Mouse (Mus musculus) embryo, embryonic 10 days (tissue): ENCODE measurements around the gene Reln.
A peak's percentile ranks its signal among the peaks of the same experiment; 100 is the strongest.

Experiments
- DNase-seq: peaks from one replicate; pipeline ENCODE4 v3.0.0-alpha.2; 2015; ENCODE audit warnings: low spot score

The Reln gene

DNA sequence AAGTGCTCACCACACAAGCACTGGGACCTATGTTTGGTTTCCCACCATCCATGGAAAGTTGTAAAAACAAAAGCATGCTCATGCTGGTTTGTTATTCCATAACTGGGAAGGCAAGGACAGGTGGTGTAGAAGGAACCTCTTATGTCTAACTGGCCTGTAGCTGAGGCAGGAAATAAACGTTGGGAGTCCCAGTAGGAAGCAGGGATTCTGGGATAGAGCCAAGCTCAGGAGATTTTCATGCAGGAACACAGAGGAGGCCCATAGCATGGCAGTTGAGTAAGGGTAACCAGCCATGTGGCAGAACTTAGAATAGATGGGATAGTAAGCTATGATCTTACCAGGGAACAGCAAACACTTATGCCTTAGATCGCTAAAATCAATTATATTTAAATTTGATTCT lies 120.6 kb downstream of the Reln start:
- no peak for DNase-seq

DNA sequence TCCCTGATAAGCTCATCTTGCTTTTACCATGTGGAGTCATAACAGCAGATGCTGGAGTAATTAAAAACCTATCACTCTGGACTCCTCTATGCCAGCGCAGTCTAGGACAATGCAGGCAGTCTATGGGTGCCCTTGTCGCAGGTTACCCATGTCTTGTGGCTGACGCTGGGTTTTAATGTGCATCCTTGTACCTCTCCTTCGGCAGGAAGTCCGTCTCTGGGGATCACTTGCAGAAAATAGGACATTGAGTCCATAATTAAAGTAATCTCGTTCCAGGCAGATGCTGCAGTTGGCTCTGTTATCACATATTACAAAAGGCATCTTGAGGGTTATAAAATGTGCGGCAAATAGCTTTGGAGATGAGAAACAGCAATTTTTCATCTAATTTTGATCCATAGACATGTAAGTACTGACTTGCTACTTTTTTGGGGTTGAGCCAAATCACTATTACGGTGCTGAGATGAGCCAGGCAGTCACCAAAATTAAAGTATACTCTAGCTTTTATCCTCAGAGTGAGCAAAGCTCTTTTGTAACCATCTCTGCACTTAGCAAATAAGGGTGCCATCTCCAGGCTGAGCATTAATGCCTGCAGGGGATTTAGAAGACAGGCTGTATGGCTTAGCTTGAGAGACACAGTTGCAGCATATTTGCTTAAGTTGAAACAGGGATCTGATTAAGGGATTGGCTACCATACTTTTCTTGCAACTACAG lies 136.0 kb downstream of the Reln start:
- no peak for DNase-seq

DNA sequence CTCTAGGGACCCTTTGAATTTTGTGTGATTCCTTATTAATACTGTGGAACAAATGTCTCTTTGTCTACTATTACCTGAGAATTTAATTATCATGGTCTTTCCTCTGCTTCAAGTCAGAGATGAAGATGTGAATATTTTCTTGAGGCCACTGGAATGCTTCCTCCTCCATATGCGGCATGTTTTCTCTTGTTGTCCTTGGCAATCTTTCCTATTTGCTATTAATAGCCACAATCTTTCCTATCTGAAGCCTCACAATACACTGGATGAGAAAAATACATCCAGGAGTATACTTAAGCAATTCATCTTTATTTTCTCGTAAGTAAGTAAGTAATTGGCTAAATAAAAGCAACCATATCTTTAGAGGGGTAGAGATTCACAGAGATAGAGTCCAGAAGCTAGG lies 146.6 kb downstream of the Reln start:
- no peak for DNase-seq

DNA sequence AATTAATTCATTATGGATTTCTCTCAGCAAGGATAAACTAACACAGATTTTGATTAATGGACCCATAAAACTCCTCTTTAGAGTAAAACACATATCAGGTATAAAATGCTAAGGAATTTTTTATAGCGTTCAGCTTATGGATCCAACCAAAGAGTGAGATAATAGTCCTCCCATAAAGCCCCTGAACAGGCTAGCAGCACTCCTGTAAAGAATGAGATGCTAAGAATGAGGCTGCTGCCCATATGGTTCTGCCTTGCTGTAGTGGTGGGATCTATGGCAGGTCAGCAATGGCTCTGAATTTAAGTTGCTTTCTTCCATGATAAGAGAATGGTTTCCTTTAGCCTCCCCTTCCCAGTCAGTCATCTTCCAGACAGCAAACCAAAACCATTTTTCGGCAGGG lies 147.6 kb downstream of the Reln start:
- DNase-seq: no peak

DNA sequence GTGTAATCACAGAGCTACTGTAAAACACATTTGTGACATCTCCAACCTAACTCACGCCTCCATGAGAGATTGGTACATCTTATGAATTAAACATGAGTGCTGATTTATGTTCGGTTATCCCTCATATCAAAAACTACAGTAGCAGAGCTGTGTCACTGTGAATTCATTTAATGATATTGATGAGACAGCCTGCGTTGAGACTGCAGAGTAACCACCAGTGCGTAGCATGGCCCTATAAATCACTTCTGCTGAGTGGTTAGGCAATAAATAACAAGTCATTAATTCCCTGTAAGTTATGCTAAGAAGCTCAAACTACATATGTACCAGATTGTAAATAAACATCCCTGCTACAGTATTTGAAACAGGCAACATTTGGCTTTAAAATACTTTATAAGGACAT lies 148.0 kb downstream of the Reln start:
- no peak for DNase-seq

DNA sequence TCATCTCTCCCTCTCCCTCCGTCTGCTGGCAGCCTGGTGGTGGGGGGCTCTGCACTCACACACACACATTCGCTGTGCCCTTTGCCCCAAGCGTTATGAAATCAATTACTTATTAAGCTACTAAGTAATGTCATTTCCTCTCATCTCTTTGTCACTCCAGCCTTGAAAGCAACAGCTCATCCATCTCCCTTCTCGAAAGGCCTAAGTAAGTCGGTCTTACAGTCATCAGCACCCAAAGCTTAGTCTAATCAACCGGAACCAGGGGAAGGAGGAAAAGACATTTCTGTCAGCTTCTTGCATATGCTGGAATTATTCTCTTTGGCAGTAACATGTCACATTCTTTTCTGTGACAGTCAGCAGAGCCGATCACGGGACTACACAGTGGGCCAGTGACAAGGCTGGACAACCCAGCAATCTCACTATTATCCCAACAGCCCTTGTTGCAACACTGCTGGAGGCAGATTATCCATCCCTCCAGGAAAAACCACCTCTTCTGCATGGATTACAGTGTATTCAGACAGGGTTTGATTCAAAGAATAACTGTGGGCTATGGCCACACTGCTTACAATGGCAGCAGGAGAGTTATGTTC lies 149.1 kb downstream of the Reln start:
- DNase-seq: no peak

DNA sequence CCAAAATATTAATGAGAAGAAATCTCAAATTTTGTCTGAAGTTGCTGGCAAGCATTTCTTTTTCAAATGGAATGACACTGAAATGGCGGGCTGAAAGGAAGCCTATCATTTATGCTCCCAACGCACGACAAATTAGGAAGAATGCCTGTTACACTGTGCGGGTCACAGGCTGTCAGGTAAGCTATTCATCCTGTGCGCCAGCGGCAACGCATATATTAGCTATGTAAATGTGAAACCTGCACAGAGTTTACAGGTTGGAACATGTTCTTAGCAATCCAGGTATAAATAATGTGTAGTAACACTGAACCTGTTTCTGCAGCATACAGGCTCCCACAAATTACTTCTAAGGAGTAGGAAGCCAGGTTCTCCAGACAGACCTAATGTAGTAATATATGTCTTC lies 152.7 kb downstream of the Reln start:
- no peak for DNase-seq

DNA sequence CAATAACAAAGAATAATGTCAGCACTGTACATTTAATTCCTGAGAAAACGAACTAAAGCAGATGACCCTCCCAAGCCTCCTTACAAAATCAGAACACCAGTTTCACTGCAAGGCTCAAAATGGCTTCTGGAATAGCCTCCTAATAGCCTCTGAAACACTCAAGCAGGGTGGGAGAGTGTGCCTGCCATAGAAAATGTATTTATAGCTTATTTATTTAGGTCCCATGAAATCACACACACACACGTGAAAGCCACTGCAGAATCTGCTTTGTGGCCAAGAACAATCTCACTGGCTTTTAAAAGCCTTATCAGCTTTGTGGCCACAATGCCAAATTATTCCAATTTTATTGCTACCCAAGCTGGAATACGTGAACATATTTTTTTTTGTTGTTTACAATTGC lies 154.2 kb downstream of the Reln start:
- no peak for DNase-seq

DNA sequence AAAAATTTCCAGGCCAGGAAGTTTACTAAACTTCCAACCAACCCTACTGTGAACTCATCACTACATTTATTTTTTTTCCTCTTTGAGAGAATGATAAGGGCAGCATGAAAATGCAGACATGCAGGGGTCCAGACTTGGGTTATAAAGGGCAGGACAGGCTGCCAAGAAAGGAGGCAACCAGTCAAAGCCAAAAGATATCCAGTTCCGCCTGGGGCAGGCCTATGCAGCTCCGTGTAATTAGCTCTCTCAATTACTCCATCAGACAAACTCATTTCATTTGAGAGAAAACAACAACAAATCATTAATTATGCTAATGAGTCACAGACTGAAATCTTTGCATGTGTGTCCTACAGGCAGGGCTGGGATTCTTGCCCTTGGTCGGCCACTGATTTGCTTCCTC lies 156.9 kb downstream of the Reln start:
- no peak for DNase-seq

DNA sequence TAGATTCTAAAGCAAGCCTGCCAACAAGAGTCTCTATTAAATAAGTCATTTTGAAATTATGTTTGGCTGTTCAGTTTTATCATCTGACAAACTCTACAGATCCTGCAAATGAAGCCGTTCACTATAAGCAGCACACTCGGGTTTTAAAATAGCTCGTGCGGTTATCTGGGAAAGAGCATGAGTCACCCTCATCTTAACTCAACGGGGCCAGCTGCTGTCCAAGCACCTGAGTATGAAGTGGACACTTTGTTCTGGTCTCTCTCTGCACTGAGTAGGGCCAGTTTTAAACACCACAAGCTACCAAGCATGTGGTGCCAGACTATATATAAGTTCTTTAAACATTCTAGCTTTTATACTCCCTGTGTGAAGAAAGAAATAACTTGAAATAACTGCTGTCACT lies 168.0 kb downstream of the Reln start:
- no peak for DNase-seq

DNA sequence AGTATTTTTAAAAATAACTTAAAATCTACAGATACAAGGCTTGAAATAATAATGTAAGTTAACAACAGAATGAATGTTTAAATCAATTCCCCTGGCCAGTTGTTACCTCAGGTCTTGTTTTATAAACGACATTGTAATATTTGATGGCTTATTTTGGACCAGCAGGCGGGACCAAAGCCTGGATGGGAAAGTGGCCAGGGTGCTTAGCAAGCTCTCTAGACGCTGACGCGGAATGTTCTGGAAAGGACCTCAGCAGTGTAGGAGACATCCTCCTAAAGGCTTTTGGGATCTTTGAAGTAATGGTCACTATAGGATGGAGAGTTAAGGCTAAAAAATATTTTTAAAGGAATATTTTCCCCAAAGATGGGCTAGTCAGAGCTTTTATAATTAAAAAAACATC lies 173.2 kb downstream of the Reln start:
- no peak for DNase-seq

DNA sequence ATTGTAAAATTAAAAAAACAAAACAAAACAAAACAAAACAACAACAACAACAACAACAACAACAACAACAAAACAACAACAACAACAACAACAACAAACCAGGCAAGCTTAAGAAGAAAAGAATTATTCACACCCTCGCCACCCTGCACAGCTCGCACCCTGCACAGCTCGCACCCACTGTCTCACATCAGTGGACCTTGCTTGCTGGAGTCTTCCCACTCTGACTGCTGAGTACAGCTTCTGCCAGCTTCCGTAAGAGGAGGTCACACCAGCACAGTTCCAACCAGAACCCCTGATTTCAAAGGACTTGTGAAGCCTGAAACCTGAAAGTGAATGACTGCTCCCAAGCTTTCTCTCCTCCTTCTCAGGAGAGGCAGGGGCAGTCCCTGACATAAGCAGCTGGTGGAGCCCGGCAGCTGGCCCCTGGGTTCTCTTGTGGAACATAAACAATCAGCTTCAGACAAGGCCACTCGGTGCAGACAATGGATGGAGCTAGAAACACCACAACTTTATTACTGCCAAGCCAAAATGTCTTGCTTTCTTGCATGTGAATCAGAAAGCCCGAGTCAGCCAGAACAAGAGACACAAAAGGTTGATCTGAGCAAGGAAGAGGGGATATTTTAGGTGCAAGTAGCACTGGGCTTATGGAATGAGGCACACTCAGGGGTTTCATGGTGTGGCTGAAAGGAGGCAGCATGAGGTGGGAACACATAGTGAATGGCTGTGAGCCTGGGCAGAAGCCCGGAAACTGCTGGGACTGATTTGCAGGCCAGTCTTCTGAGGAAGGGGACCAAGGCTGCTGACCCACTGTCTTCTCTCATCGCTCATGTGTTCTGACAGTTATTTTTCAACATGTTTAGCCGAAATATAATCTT lies 180.2 kb downstream of the Reln start:
- peak; percentile 37 for DNase-seq

DNA sequence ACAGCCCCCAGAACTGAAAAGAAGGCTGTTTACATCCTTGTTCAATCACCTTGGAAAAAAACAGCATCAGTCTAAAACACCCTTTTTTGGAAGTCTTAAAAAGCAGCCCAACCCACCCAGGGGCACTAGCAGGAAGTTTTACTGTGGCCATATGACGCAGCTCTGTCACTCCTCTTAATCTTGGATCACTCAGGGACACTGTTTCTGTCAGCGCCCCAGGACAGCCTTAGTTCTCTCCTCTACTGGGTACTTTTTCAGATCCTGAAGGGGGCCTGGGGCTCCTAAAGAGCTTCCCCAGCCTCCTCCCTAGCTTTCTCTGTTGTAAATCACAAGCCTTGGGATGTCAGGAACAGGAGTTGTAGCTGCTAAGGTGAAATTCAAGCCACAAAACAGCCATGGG lies 183.6 kb downstream of the Reln start:
- peak; percentile 21 for DNase-seq

DNA sequence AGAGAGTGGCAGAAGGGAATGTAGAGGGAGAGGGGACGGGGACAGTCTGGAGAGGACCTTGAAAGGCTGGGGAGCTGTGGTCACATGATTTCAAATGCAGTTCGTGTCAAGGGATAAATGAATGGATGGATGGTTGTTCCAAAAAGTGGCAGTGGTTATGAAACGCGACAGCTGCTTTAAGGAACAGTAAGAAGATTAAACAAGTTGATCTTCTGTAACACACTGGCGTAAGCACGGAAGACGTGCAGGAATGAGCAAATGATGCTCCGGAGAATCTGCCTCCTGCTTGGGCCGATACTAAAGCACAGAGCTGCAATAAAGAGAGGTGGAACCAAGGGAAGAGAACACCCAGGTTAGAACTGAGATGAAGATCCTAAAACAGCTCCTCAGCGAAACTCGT lies 185.7 kb downstream of the Reln start:
- DNase-seq: no peak

DNA sequence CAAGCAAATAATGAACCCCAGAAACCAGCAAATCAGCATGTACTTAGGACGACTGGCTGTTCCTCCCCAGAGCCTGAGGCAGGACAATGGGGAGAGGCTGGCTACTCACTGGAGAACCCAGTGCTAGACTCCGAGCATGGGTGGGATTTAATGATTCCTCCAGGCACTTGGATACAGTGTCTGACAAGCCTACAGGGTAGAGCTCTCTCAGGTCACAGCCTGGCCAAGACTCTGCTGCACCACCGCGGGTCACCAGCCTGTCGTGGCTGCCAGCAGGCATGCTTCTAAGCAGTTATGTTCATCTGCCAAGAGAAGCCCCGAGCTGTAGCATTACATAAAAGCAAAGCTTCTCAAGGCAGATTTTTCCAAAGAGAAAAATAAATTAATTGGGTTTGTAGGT lies 190.9 kb downstream of the Reln start:
- DNase-seq: no peak

DNA sequence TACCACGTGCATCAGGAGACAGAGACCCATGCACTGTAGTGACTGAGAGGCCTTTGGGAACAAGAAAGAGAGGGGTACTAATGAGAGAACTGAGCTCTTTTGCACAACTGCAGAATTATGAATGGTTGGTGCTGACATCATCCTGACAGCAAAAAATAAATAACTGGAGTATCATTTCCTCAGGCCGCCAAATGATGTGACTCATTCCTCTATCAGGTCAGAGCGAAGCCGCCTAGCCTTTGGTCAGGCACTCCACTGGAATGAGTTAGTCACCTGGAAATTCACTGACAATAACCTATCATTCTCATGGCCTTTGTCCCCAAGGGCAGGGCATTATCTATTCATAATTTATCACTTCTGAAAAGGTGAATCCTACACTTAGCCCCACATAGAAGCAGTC lies 202.7 kb downstream of the Reln start:
- DNase-seq: no peak

DNA sequence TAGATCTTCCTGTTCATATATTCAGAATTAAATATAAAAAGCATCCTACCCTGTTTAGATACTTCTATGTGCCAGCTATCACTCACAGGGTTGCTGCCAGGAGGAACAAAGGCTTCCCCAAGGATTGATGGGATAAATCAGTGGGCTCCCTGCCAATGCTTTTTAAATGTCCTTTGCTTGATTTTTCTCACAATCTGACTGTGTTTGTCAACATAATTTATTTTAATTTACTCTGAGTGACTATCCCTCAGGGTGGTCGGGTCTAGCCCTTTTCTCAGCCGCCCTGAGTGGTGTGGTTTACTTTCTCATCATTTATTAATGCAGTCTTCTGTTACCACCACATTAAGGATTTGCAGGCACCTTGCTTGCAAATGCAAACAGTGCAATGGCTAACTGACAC lies 205.5 kb downstream of the Reln start:
- no peak for DNase-seq

DNA sequence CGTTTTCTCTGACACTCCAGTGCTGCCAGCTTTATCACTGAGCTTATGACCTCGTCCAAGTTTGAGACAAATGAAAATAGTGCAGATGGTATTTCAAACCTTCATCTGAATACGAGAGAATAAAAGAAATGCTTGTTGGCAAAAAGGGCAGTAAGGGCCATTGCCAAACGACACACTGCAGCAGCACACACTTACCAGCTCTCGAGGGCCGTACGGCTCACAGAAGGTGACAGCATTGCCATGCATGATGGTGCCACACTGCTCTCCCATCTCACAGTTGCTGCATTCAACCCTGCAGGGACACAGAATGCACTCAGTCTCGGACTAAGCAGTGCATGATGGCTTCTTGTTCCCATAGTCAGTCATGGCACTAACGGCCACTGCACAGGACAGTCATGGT lies 210.1 kb downstream of the Reln start:
- DNase-seq: no peak

DNA sequence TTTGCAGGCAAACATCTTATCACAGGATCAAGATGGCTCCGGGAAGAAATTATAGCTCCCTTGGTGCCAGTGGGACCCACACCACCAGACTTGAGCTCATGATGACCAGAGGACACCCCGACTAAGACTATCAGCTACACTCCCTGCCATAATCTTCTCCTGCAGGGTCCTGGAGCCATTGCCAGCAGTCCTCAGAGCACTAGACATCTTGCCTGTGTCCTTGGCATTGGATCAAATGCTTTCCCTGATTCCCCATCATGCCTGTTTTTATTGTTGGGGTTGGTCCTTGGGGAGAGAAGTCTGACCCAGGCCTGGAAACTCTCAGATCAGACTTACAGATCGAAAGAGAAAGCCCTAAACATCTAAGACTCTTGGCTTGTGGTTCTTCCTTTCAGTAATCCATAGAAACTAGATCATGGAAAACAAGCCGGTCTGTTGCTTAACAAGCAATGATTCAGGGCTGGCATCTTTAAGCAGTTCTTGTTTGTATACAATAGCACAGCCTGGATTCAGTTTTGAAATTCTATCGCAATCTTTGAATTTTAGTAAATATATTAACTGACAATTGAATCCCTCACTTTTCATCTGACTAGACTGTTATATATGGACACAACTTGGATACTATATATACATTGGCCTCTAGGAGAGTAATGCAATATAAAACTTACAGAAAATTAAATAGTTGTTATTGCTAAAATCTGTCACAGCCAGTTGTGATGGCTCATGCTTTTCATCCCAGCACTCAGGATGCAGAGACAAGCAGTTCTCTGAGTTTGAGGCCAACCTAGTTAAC lies 212.6 kb downstream of the Reln start:
- DNase-seq: no peak

DNA sequence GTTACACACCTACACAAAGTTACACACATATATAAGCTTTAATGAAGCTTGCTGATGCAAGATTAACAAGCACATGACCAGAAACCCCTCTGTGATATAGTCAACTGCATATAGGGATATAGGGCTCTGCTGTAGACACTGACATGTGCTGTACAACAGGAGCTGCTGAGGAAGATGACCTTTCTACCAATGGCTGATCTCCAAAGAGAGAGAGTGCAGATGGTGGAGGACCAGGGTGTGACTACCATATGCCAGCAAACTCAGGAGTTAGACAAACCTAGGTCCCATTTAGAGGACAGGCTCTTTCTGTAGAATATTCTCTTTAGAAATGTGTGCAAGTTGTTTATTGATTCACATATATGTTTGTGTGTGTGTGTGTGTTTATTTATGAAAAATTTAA lies 216.9 kb downstream of the Reln start:
- no peak for DNase-seq

DNA sequence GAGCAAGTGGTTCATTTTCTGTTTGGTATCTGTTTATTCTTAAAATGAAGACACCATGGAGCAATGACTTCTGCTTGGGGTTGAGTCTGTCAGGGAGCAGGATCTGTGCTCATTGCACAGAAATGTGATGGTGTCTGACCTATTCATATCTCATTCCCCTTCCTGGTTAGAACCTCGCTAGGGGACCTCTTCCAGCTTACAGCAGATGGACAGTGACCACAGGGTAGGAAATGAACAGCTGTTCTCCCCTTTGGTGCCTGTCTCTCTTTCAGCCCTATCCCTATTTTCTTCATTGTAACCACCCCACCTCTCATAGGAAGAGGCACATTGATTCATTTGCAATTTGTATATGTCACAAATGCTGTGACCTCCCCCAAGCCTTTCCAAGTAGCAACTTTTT lies 225.2 kb downstream of the Reln start:
- DNase-seq: no peak

DNA sequence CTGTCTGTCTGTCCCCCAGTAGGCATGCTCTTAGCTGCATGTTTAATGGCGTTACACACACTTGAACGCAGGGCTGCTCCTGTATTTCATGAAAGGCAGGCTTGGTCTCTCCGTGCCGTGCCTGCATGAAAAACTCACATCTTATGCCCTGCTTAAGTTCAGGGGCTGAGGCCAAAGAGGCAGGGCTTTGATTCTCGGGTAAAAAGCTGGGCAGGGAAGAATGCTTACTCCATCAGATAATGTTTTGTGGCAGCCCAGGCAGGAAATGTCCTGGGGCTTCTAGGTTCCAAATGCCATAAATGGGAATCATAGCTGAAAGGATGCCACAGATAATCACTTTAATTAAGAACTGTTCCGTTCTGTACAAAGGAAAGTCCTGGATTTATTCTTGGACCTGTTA lies 226.0 kb downstream of the Reln start:
- DNase-seq: no peak

DNA sequence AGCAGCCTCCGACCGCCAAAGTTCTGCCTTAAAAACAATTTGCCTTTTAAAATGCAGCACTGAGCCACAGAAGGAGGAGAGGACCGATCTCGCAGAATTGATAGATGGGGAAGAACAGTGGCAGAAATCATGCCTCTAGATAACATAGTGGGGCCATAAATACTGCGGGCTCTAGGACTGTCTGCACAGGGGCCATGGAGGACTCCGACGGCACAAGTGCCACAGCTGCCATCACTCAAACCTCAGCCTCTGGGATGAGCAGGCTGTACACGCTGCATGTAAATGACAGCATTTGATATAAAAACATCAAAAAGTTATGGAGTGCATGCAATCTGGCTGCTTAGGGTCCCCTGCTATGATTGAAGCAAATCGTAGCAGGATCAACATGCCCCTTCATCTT lies 227.6 kb downstream of the Reln start:
- DNase-seq: no peak
